Mouse (Mus musculus): ENCODE results near the gene Ccdc88a.

Gene Ccdc88a

GRCm38 (mm10) chr11:29548504-29549424, 175.3 kb downstream of the Ccdc88a start:
- peak; percentile 8; the same call in 1 of the 2 replicates for ATAC-seq (ENCODE audit: low TSS enrichment)

DNA sequence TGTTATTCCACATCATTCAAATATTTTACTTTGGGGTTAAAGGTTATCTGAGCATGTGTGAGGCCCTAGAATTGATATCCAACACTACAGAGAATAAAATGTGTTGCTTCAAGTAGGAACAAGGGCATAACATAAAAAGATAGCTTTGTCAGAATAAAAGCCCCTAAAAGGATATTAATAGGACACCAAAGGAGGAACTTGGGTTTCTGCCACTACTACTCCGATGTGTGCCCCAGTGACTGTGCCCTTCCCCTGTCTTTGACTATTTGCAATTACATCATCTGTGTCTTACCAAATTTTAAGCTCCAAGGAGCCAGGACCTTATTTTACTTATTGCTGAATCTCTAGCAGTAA, 175.9 kb downstream of the Ccdc88a start:
- no peak for ATAC-seq (ENCODE audit: low TSS enrichment)
